Mouse (Mus musculus): ENCODE results near the gene A430005L14Rik. TPM values are rescaled to one million over a fixed set of nuclear protein-coding genes. Genes with fewer than 3 reads are reported as not detected.

Gene A430005L14Rik
- polyA plus RNA-seq, 1 experiment from 2014 or later = 70.4 TPM

GRCm38 (mm10) chr4:153929921-153930320, 27.1 kb upstream of the A430005L14Rik start:
- no peak for ATAC-seq (ENCODE audit: insufficient number of reproducible peaks, insufficient read depth, low FRiP score, low read depth)
- H3K4me2 ChIP-seq (replicated peaks; ENCODE audit: low read depth, low read length) = no peak overlapping the region
- H3K9ac ChIP-seq (replicated peaks; ENCODE audit: low read depth, low read length) = no peak overlapping the region
- H3K4me1 ChIP-seq (ENCODE audit: control insufficient read depth, insufficient read depth, low read length) = no peaks in the 10 kb centered on the region
- no peaks in the 10 kb centered on the region for H3K9me3 ChIP-seq (ENCODE audit: control insufficient read depth, low read depth, low read length)
- no peak overlapping the region for H3K4me3 ChIP-seq (ENCODE audit: low read depth, low read length)
- no peak overlapping the region for H3K27ac ChIP-seq (ENCODE audit: low read length)
- no peaks in the 10 kb centered on the region for H3K36me3 ChIP-seq (ENCODE audit: control insufficient read depth, insufficient read depth, low read length)
- H3K27me3 ChIP-seq (ENCODE audit: control insufficient read depth, insufficient read depth, low read length) = no peaks in the 10 kb centered on the region
- WGBS = 60% methylated on average over 4 of the region's 4 CpGs

- Histone ChIP-seq H3K27me3 (ENCODE audit: control insufficient read depth, insufficient read depth, low read length) (no peaks in the 10 kb centered on the region), H3K4me3 (ENCODE audit: low read depth, low read length) (no peak overlapping the region), H3K27ac (ENCODE audit: low read length) (no peak overlapping the region), H3K9me3 (ENCODE audit: control insufficient read depth, low read depth, low read length) (no peaks in the 10 kb centered on the region), H3K4me2 (replicated peaks; ENCODE audit: low read depth, low read length) (no peak overlapping the region), H3K4me1 (ENCODE audit: control insufficient read depth, insufficient read depth, low read length) (no peaks in the 10 kb centered on the region), H3K36me3 (ENCODE audit: control insufficient read depth, insufficient read depth, low read length) (no peaks in the 10 kb centered on the region), H3K9ac (replicated peaks; ENCODE audit: low read depth, low read length) (no peak overlapping the region)
- no peak for ATAC-seq (ENCODE audit: insufficient number of reproducible peaks, insufficient read depth, low FRiP score, low read depth)
- 56% methylated on average over 4 of the region's 4 CpGs for WGBS
These were observed 13.8 kb upstream of the A430005L14Rik start for GRCm38 (mm10) chr4:153943243-153943642.

GRCm38 (mm10) chr4:153944261-153944660, 12.8 kb upstream of the A430005L14Rik start:
- Histone ChIP-seq H3K4me3 (ENCODE audit: low read depth, low read length) (no peak overlapping the region), H3K9ac (replicated peaks; ENCODE audit: low read depth, low read length) (no peak overlapping the region), H3K36me3 (ENCODE audit: control insufficient read depth, insufficient read depth, low read length) (no peaks in the 10 kb centered on the region), H3K27me3 (ENCODE audit: control insufficient read depth, insufficient read depth, low read length) (no peaks in the 10 kb centered on the region), H3K4me1 (ENCODE audit: control insufficient read depth, insufficient read depth, low read length) (no peaks in the 10 kb centered on the region), H3K27ac (ENCODE audit: low read length) (no peak overlapping the region), H3K4me2 (replicated peaks; ENCODE audit: low read depth, low read length) (no peak overlapping the region), H3K9me3 (ENCODE audit: control insufficient read depth, low read depth, low read length) (no peaks in the 10 kb centered on the region)
- 52% methylated on average over 6 of the region's 6 CpGs for WGBS
- ATAC-seq (ENCODE audit: insufficient number of reproducible peaks, insufficient read depth, low FRiP score, low read depth) = no peak

- 75% methylated on average over 6 of the region's 6 CpGs for WGBS
- no peaks in the 10 kb centered on the region for H3K27me3 ChIP-seq (ENCODE audit: control insufficient read depth, insufficient read depth, low read length)
- ATAC-seq (ENCODE audit: insufficient number of reproducible peaks, insufficient read depth, low FRiP score, low read depth) = no peak
- H3K4me1 ChIP-seq (ENCODE audit: control insufficient read depth, insufficient read depth, low read length) = no peaks in the 10 kb centered on the region
- no peak overlapping the region for H3K9ac ChIP-seq (replicated peaks; ENCODE audit: low read depth, low read length)
- no peak overlapping the region for H3K27ac ChIP-seq (ENCODE audit: low read length)
- no peak overlapping the region for H3K4me2 ChIP-seq (replicated peaks; ENCODE audit: low read depth, low read length)
- no peaks in the 10 kb centered on the region for H3K36me3 ChIP-seq (ENCODE audit: control insufficient read depth, insufficient read depth, low read length)
- H3K4me3 ChIP-seq (ENCODE audit: low read depth, low read length) = no peak overlapping the region
- H3K9me3 ChIP-seq (ENCODE audit: control insufficient read depth, low read depth, low read length) = no peaks in the 10 kb centered on the region
These were observed 11.3 kb upstream of the A430005L14Rik start for GRCm38 (mm10) chr4:153945741-153946140.

- WGBS = 73% methylated on average over 2 of the region's 2 CpGs
- H3K27me3 ChIP-seq (ENCODE audit: control insufficient read depth, insufficient read depth, low read length) = no peaks in the 10 kb centered on the region
- no peak for ATAC-seq (ENCODE audit: insufficient number of reproducible peaks, insufficient read depth, low FRiP score, low read depth)
These were observed 6.7 kb upstream of the A430005L14Rik start for GRCm38 (mm10) chr4:153950372-153950771.

GRCm38 (mm10) chr4:153951150-153951549, 5.9 kb upstream of the A430005L14Rik start:
- no peaks in the 10 kb centered on the region for H3K27me3 ChIP-seq (ENCODE audit: control insufficient read depth, insufficient read depth, low read length)
- H3K9me3 ChIP-seq (ENCODE audit: control insufficient read depth, low read depth, low read length) = no peaks in the 10 kb centered on the region
- 72% methylated on average over 3 of the region's 3 CpGs for WGBS
- no peaks in the 10 kb centered on the region for H3K4me1 ChIP-seq (ENCODE audit: control insufficient read depth, insufficient read depth, low read length)
- H3K27ac ChIP-seq (ENCODE audit: low read length) = no peak overlapping the region
- ATAC-seq (ENCODE audit: insufficient number of reproducible peaks, insufficient read depth, low FRiP score, low read depth) = no peak
- no peaks in the 10 kb centered on the region for H3K36me3 ChIP-seq (ENCODE audit: control insufficient read depth, insufficient read depth, low read length)
- no peak overlapping the region for H3K9ac ChIP-seq (replicated peaks; ENCODE audit: low read depth, low read length)
- no peak overlapping the region for H3K4me3 ChIP-seq (ENCODE audit: low read depth, low read length)
- no peak overlapping the region for H3K4me2 ChIP-seq (replicated peaks; ENCODE audit: low read depth, low read length)

More at GRCm38 (mm10) chr4:153950372-153950771, 6.7 kb upstream of the A430005L14Rik start:
- Histone ChIP-seq H3K4me1 (ENCODE audit: control insufficient read depth, insufficient read depth, low read length) (no peaks in the 10 kb centered on the region), H3K4me3 (ENCODE audit: low read depth, low read length) (no peak overlapping the region), H3K4me2 (replicated peaks; ENCODE audit: low read depth, low read length) (no peak overlapping the region), H3K9ac (replicated peaks; ENCODE audit: low read depth, low read length) (no peak overlapping the region), H3K27ac (ENCODE audit: low read length) (no peak overlapping the region), H3K9me3 (ENCODE audit: control insufficient read depth, low read depth, low read length) (no peaks in the 10 kb centered on the region), H3K36me3 (ENCODE audit: control insufficient read depth, insufficient read depth, low read length) (no peaks in the 10 kb centered on the region)

GRCm38 (mm10) chr4:153951692-153952091, 5.3 kb upstream of the A430005L14Rik start:
- H3K4me2 ChIP-seq (replicated peaks; ENCODE audit: low read depth, low read length) = no peak overlapping the region
- H3K27me3 ChIP-seq (ENCODE audit: control insufficient read depth, insufficient read depth, low read length) = no peaks in the 10 kb centered on the region
- H3K9ac ChIP-seq (replicated peaks; ENCODE audit: low read depth, low read length) = no peak overlapping the region
- no peak for ATAC-seq (ENCODE audit: insufficient number of reproducible peaks, insufficient read depth, low FRiP score, low read depth)
- no peak overlapping the region for H3K4me3 ChIP-seq (ENCODE audit: low read depth, low read length)
- no peaks in the 10 kb centered on the region for H3K36me3 ChIP-seq (ENCODE audit: control insufficient read depth, insufficient read depth, low read length)
- no peak overlapping the region for H3K27ac ChIP-seq (ENCODE audit: low read length)
- WGBS = 53% methylated on average over 5 of the region's 5 CpGs
- H3K4me1 ChIP-seq (ENCODE audit: control insufficient read depth, insufficient read depth, low read length) = no peaks in the 10 kb centered on the region
- H3K9me3 ChIP-seq (ENCODE audit: control insufficient read depth, low read depth, low read length) = no peaks in the 10 kb centered on the region

- Histone ChIP-seq H3K27me3 (ENCODE audit: control insufficient read depth, insufficient read depth, low read length) (no peaks in the 10 kb centered on the region), H3K4me1 (ENCODE audit: control insufficient read depth, insufficient read depth, low read length) (peaks cover 10% of the 10 kb centered on the region; the same call in 1 of the 2 replicates), H3K4me3 (ENCODE audit: low read depth, low read length) (no peak overlapping the region), H3K9me3 (ENCODE audit: control insufficient read depth, low read depth, low read length) (no peaks in the 10 kb centered on the region), H3K27ac (ENCODE audit: low read length) (no peak overlapping the region), H3K36me3 (ENCODE audit: control insufficient read depth, insufficient read depth, low read length) (peaks cover 7% of the 10 kb centered on the region), H3K9ac (replicated peaks; ENCODE audit: low read depth, low read length) (no peak overlapping the region), H3K4me2 (replicated peaks; ENCODE audit: low read depth, low read length) (no peak overlapping the region)
- WGBS = 62% methylated on average over 8 of the region's 8 CpGs
- ATAC-seq (ENCODE audit: insufficient number of reproducible peaks, insufficient read depth, low FRiP score, low read depth) = no peak
These were observed 1.4 kb upstream of the A430005L14Rik start for GRCm38 (mm10) chr4:153955651-153956050.

Measured in stomach, embryonic 14.5 days (tissue).